Mouse (Mus musculus) right cerebral cortex, postnatal 25 days (tissue): ENCODE results near the gene Olfr1177-ps.

Experiments
- DNase-seq: peaks from one replicate; pipeline ENCODE4 v3.0.0; 2022

The Olfr1177-ps gene

GRCm38 (mm10) chr2:88346392-88346791 is at the start of gene Olfr1177-ps:
Gene Olfr1177-ps, minus strand, starts transcription at chr2:88346492.
- DNase-seq = no peak

- DNase-seq = no peak
Measured at GRCm38 (mm10) chr2:88386762-88387161, 40.5 kb upstream of the Olfr1177-ps start, which contains the start of gene Olfr1178. Gene Olfr1178, plus strand, starts transcription at chr2:88387062.

GRCm38 (mm10) chr2:88356304-88356703 is 10.0 kb upstream of the Olfr1177-ps start:
- no peak for DNase-seq

- DNase-seq = no peak
Measured at GRCm38 (mm10) chr2:88336421-88336820, 9.9 kb downstream of the Olfr1177-ps start, which contains the start of gene Olfr1176. Gene Olfr1176, plus strand, starts transcription at chr2:88336721.

- DNase-seq = no peak
Measured at GRCm38 (mm10) chr2:88327115-88327514, 19.2 kb downstream of the Olfr1177-ps start, which contains the start of gene Olfr1175-ps. Gene Olfr1175-ps, minus strand, starts transcription at chr2:88327215.

GRCm38 (mm10) chr2:88315035-88315434 is 31.3 kb downstream of the Olfr1177-ps start, which contains the start of gene Olfr1174-ps:
Gene Olfr1174-ps, minus strand, starts transcription at chr2:88315135.
- DNase-seq = no peak
